Mouse (Mus musculus) right cerebral cortex, adult 18-20 months (tissue): ENCODE results near the gene Abcb9.

Experiments used
- DNase-seq: peaks from one replicate; pipeline ENCODE4 v3.0.0; 2022; ENCODE audit warnings: mixed read lengths

Gene Abcb9

DNA sequence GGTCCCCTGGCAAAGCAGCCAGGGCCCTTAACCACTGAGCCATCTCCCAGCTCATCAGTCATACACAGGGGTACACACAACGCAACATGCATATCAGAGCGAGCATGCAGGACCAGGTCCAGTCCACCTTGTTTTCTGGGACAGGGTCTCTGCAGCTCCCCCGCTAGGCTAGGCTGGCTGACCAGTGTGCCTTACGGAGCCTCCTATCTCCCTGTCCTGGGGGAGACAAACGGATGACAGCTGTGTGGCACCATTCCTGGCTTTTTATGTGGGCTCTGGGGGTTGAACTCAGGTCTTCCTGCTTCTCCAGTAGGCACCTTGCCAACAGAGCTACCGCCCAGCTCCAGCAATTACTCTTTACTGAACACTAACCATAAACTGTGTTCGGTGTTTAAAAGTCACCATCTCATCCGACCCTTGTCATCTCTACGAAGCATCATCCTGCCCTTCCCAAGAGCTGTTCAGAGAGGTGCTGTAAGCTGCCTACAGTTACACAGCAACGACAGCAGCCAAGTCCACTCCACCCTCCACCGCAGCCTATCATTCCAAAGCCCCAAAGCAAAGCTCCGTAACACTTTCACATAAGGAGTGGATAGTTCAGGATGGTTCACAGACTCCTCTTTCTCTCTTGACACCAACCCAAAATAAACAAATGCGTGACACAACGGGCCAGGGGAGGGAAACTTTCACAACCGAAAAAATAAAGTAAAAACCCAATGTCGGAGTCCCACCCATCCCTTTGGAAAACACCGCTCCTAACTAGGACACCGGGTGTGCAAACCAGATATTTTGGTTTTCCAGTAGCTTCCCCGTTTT lies 66.2 kb downstream of the Abcb9 start:
- DNase-seq, result no peak

DNA sequence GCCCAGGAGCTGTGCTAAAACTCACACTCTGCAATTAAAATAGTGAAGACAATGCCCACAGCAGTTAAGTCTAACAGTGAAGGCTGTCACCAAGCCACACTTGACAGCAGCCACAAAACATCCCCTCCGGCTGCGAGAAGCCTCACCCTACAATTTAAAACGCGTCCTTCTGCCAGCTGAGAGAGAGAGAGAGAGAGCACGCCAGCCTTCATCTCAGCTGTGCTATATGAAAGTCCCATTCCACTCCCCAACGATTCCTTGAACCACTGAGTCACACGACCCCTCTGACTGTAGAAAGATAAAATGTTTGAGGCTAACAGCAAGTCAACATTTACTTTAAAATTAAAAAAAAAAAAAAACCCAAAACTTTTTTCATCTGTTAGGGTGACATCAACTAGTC lies 66.9 kb downstream of the Abcb9 start:
- no peak for DNase-seq

DNA sequence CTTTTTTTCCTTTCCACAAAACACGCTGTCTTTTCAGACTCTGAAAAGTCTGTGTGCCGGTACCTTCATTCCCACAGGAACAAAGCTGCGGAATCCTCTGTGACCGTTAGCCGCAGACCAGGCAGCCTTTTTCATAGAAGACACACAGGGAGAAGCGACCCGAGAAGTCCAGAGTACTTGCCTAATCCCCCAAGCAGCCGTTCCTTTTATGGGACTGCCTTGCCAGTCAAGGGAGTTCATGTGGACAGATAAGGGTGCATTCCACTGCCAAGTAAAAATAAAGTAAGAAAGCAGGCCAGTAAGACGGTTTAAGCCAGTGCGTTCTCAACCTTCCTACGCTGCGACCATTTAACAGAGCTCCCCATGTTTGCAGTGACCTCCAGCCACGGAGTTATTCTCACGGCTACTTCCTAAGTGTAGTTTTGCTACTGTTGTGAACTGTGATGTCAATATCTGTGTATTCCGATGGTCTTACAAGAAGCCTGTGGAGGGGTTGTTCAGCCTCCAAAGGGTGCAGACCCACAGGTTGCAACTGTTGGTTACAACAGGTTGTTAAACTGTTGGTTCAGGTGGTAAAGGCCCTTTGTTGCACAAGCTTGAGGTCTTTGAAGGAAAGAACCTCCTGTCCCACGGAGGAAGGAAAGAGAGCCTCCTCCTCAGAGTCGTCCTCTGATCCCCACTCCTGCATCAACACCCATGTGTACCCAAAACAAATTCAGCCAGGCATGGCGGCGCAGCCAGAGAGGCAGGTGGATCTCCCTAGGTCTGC lies 67.7 kb downstream of the Abcb9 start:
- DNase-seq, result no peak

DNA sequence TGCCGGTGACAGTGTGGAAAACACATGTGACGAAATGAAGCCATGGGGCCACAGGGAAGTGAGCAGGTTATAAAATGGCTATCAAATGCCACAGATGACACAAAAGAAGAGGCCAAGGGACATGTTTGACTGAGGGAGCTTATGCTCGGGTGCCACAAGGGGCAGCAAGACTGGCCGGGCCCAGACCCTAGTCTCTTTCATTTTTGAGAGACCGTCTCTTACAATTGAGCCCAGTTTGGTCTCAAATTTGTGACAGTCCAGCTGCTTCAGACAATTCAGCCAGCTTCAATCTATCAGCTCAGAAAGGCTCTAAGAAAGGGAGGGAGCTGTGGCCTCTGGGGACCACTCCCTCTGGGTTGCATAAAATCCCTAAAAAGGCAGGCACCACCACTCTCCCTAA lies 69.0 kb downstream of the Abcb9 start:
- no peak for DNase-seq

DNA sequence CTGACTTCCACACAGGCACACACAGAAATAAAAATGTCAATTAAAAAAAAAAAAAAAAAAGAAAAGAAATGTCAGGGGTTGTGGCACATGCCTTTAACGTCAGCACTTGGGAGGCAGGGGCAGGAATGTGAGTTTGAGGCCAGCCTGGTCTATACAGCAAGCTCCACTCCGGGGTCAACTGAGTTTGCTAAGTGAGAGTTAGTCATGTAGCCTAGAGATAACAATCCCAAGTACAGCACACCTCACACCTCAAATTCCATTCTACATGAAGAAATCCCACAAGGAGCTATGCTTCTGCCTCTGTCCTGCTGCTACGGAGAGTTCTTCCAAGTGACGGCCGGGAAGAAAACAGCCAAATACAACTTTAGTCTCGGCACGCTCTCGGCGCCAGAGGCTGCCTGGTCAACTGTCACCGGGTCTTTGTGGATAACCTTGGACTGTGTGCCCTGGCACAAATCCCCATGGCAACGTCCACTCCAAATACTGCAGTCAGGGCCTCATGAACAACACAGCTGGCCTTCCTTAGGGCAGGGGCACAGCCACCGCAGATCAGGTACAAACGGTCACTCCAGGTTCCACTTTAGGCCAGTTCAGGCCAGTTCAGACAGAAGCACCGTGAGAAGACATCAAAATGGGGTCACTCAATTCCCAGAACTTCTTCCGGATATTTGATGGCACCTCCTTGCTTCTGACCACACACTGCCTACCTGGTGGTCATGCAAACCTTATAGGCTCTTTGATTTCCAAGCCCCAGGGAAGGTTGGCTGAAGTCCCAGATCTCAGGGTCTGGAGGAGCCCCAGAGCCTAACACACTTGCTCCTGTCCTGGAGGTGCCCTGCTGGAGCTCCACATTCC lies 69.8 kb downstream of the Abcb9 start:
- DNase-seq, result no peak

DNA sequence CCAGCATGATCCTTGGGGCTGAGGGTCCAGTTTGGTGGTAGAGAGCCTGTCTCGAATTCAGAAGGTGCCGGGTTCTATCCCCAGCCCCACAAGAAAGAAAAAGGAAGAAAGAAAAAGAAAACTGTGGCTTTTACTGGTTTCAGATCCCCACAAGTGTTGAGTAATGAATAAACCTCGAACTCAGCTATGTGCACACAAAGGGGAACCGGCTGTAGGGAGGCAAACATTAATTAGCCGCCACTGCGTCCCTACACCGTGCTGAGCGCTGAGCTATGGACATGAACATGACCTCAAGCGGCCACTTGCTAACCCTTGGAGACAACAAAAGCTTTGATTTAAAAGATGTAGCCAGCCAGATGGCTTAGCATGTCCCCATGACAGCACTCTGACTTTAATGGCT lies 70.5 kb downstream of the Abcb9 start:
- DNase-seq, result no peak

DNA sequence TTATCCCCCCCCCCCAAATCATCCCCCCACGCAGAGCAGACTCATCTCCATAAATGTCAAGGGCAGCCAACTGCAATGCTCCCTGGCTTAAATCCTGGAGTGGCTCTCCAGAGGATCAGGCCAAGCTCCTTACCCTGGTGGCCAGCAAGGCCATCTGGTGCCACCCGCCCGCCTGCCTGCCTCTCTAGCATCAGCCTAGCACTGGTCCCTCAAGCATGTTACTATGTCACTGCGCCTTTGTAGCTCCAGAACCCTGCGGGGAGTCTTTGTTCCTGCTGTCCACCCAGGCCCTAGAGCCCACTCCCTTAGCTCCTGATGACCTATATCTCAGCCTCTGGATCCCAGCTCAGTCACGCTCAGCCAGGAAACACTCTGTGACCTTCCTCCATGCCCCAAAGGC lies 70.9 kb downstream of the Abcb9 start:
- DNase-seq, result no peak

DNA sequence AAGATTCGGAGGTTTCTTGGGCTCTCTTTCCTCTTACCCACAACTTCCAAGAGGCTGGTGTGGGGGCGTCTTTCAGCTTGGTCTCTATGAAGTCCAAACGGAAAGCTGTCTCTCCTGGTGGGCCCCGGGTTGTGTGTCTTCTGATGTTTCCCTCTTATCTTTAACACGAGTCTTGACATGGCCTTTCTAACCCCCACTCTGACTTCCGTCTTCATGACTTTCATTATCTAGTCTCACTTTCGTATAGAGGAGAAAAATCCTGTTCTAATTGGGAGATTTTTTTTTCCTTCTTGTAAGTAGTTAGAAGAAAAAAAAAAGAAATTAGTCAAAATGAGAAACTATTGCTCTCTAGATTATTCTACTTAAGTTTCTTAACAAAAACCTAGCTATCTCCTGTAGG lies 73.2 kb downstream of the Abcb9 start:
- DNase-seq, result no peak

DNA sequence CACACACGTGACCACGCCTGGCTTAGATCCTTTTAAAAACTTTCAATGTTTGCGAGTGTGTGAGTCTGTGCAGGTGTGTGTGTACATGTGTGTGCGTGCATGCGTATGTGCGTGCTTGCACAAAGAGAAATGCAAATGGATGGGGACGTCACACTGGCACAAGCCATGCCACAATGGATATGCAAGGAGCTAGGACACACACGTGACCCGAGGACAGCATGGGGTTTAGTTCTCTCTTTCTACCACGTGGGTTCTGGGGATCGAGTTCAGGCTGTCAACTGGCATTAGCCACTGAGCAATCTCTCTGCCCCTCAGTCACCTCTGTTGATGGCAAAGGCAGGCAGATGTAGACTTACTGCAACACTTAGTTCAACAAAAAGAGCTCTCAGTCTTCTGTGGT lies 73.9 kb downstream of the Abcb9 start:
- no peak for DNase-seq

DNA sequence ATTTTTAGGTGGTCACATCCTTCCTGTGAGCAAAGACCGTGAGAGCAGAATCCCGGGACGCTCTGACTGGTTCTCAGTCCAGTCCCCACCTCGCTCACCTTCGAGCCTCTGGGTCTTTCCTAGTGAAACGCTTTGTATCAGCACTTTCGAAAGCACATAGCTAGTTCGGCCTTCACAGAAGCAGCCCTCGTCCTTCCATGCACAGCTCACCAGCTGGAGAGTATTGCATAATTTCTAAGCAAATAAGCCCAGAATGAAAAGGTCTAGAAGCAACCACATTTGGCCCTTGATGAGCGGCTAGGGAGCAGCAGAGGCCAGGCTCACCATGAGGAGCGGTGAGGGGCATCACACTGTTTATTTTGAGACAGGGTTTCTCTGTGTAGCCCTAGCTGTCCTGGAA lies 74.5 kb downstream of the Abcb9 start:
- DNase-seq, result no peak

DNA sequence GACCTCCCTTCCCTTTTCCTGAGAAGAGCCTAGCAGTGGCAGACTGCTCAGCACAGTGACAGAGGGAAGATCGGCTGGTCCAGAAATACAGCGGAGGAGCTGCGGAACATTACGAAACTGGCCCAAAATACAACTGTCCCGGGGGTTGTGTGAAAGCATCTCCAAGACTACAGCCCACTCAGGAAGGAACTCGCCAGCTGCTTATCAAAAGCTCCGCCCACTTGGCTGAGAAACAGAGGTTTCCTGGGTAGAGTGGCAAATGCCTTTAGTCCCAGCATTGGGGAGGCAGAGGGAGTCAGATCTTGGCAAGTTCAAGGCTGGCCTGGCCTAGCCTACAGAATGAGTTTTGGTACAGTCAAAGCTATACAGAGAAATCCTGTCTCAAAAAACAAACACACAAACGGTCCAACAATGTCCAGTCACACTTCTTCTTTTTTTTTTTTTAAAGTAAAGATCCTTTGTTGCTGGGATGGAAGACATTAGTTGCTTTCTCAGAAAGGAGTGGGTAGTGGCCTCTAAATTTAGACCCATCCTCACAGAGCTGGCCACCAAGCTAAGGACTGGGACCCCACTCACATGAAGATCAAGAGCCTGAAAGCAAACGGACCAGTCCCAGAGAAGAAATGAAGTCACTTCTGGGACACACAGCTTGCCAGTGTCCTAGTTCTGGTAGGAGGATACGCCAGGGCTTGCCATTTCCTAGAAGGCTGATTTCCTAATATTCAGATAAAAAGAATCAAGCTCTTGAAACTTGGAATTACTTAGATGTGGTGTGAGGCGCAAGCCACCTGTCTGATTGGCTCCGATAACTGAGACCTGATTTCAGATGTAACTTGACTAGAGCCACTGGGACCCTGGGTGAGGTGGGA lies 76.0 kb downstream of the Abcb9 start:
- DNase-seq, result peak; percentile 94

DNA sequence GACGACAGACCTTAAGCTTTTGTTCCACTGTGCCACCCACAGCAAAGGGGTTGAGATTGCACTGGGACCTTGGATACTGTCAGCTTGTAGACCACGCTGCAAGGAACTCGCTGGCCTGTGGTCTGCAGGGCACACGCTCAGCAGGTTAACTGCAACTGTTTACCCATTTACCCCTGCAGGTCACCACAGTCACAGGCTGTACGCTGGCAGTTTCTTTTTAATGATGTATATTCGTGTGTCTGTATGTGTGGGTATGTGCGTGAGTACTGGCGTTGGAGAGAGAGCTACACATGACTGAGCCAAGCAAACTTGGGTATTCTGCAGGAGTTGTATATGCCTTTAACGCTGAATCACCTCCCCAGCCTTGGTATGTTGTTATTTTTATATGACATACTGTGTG lies 76.9 kb downstream of the Abcb9 start:
- DNase-seq, result no peak

DNA sequence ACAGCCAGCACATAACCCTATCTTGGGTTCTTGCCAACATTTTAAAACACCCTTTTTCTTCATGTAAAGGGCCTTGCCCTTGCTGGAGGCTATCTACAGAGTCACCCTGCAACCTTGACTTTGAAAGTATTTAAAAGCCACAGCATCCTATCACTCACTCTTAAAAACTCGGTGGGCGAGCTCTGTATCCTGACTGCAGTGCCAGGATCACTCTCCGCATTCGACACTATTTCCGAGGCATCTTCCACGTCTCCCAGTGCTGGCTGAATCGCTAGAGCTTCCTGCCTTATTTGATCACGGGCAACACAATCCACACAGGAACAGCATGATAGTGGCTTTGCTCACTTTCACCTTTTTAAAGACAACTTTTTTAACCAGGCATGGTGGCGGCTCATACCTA lies 77.7 kb downstream of the Abcb9 start:
- no peak for DNase-seq

DNA sequence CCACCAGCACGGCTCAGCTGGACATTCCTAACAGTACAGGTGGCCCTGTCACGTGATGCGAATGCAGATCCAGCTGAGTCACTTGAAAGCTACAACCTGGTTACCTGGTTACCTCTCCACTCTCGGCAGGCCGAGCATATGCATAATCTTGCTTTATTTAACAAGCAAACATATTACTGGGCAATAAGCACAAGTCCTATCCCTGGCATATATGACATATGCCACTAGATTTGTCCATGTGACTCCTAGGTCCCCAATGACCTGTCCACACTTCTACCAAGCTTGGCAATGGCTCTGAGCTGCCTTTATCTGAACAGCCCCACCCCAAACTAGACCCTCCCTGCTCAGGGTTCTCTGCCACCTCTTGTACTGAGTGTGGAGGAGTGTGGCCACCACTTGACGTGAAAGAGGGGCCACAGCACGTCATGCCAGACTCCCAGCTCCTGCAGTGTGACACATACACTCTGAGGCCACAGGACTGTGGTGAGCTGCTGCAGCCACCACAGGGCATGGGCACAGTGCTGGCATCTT lies 79.2 kb downstream of the Abcb9 start:
- no peak for DNase-seq

DNA sequence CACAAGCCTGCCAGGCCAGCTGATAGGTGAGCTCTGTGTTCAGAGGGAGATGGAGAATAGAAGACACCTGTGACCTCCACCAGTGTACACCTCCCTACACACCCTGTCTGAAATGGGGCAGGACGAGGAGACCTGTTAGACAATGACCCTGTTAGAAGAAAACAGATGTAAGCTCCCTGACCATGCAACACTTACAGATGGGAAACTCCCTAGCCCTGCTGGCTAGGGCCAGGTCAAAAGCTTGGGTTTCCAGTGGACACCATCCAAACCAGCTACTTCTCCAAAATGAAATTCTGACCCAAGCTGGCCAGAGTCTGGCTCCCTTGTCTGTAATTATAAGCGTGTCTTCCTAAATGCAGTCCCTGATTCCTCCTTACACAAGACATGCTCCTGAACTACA lies 79.9 kb downstream of the Abcb9 start:
- DNase-seq, result no peak

DNA sequence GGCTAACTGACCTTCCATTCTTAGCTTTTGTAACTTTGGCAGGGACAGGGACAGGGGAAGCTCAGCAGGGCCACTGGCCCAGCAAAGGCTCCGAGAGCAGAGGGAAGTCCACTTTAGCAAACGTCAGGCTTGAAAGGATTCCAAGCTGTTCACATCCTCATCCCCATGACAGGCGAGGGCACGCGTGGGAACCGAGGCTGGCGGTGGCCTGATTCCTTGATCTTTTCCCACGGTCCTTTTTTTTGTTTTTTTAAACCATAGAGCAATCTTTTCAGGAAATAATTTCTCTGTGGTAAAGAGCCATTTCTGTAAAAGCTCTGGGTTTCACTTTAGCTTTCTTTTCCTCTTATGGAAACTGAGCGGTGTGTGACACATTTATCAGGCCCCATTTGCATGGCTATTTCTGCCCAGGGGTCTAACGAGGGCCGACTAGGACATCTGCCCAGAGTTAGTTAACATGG lies 80.8 kb downstream of the Abcb9 start:
- DNase-seq, result no peak

DNA sequence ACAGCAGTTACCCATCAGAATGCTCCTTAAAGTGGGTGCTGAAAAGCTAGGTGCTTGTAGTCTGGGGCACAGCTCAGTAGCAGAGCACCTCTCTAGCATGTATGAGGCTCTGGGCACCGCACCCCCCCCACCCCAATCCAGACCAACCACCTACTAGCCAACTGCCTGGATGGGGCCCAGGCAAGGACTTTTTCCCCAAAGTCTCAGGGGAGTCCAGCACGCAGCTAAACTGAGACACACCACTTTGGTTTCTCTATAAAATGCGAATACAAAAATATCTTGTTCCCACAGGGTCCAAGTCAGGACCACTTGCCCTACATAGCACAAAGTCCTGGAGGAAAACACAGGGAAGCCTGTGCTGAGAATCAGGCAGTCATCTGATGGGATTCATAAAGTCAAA lies 81.4 kb downstream of the Abcb9 start:
- no peak for DNase-seq

DNA sequence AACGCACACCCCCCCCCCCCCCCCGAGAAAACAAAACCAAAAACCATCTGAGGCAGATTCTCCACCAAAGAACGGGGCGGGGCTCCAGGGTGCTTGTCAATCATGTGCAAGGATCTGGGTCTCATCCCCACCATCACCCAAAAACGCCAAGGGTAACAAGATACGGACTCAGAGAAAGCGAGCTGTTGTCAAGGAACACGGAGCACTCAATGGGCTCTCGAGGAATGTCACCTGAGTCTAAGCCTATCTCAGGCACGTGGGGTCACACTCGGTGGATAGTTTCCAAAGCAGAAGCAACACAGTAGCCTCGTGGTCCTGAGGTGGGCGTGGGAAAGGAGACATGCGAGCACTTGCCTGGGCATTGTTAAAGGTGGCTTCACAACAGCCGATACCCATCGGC lies 81.9 kb downstream of the Abcb9 start:
- DNase-seq, result no peak

DNA sequence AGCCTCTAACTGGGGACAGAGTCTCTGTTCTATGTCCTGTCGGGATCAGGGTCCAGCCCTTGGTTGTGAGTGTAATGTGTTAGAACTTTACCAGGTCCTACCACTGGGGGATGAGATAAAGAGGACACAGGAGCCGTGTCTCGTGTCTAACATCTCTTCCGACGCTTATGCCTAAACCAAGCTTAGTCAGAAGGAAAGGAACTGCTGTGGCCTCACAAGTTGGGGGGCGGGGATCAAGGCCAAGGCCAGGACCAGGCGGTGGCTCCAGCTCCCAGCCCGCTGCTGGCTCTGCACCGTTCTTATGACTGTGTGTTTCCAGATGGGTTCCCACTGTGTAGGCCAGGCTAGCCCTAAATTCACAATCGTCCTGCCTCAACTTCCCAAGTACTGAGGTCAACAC lies 82.7 kb downstream of the Abcb9 start:
- no peak for DNase-seq

DNA sequence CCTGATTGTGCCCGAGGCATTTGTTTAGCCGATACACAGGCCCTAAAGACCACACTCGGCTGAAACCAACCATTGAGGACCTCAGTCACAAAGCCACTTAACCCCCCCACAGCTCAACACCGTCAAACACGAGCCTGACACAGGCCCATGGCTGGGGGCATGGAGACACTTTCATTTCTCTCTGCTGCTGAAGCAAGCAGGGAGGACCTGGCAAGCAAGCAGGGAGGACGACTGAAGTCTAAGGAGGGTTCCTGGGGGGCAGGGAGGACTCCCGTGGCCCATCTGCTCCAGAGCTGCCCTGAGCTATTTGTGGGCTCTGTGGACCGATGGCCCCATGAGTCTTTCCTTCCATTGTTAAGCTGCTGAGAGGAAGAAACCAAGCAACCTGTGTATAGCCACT lies 83.7 kb downstream of the Abcb9 start:
- no peak for DNase-seq
